Mouse (Mus musculus): ENCODE results near the gene Nr6a1. TPM values are rescaled to one million over a fixed set of nuclear protein-coding genes. Genes with fewer than 3 reads are reported as not detected.
A peak's percentile ranks its signal among the peaks of the same experiment; 100 is the strongest.

Gene Nr6a1
- total and polyA plus RNA-seq, 3 experiments, result 5.6 to 6.1 (median 5.8) TPM

DNA sequence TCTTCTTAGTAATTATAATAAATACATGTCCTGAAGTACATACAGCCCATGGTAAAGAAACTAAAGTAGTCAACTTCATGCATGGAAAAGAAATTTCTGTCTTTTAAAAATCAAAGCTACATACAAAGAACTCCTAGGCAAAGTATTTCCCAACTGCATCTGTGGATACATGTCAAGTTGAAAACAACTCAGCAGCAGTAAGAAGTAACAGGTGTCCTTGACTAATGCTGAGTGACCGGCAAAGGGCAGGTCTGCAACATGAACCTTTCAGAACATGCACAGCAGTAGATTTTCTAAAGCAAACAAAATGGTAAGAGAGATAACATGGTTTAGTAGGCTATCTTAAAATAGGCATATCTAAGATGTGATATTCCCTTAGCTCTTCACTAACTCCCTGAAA is 98.0 kb downstream of the Nr6a1 start:
- H3K36me3 ChIP-seq (replicated peaks in 1 of 2; ENCODE audit: control insufficient read depth in 1 of 2, insufficient read depth in 1 of 2, low read length in 1 of 2), result no peaks in the 10 kb centered on the region
- no peaks in the 10 kb centered on the region for H3K27me3 ChIP-seq (replicated peaks)
- no peak overlapping the region for H3K4me2 ChIP-seq (ENCODE audit: insufficient read depth, low read depth, poor library complexity, severe bottlenecking)
- no peak overlapping the region for H3K27ac ChIP-seq (ENCODE audit: insufficient read depth, low read depth)
- no peaks in the 10 kb centered on the region for H3K9me3 ChIP-seq (replicated peaks; ENCODE audit: low read length)
- no peak for DNase-seq (ENCODE audit: extremely low read depth)
- no peaks in the 10 kb centered on the region for H3K79me2 ChIP-seq (replicated peaks; ENCODE audit: control insufficient read depth, extremely low read depth, insufficient read depth, poor library complexity, severe bottlenecking)
- H3K4me1 ChIP-seq (ENCODE audit: control insufficient read depth in 1 of 2, insufficient read depth in 2 of 2), result peaks cover 0 to 7% of the 10 kb centered on the region in 2 experiments; a peak in 1 of 4 replicates
- in situ Hi-C loops (cut with MboI; ENCODE audit: low pct_ligation_motif_present, low pct_unique_long_range_greater_than_20kb, low sequenced_read_pairs) (no loop called here), dilution Hi-C loops (cut with MboI; ENCODE audit: extremely low pct_ligation_motif_present, extremely low pct_unique_long_range_greater_than_20kb, low sequenced_read_pairs) (no loop called here)
- no peak overlapping the region for H3K9ac ChIP-seq (ENCODE audit: insufficient read depth, low read depth)
- no peak overlapping the region for H3K4me3 ChIP-seq (replicated peaks in 1 of 3; ENCODE audit: low read depth in 2 of 3, low read length in 2 of 3, poor library complexity in 1 of 3)
- TF ChIP-seq ZNF384 (IDR thresholded peaks at IDR 0.05; ENCODE audit: low read depth, low read length) (no peak), USF2 (conservative IDR thresholded peaks at IDR 0.05; ENCODE audit: low read depth, low read length) (no peak), JUND (conservative IDR thresholded peaks at IDR 0.05; ENCODE audit: low read depth, low read length) (no peak), KAT2A (IDR thresholded peaks at IDR 0.05; ENCODE audit: insufficient replicate concordance, low read length) (no peak), CHD1 (IDR thresholded peaks at IDR 0.05; ENCODE audit: low read depth, low read length) (no peak), NRF1 (IDR thresholded peaks at IDR 0.05; ENCODE audit: low read depth, low read length) (no peak), CHD2 (IDR thresholded peaks at IDR 0.05; ENCODE audit: low read length) (no peak), SIN3A (IDR thresholded peaks at IDR 0.05; ENCODE audit: low read length) (no peak), MAZ (IDR thresholded peaks at IDR 0.05; ENCODE audit: low read depth, low read length) (no peak), ETS1 (conservative IDR thresholded peaks at IDR 0.05; ENCODE audit: low read depth, low read length) (no peak), MEF2A (IDR thresholded peaks at IDR 0.05; ENCODE audit: borderline replicate concordance, low read depth, low read length) (no peak), RCOR1 (conservative IDR thresholded peaks at IDR 0.05; ENCODE audit: low read depth, low read length) (no peak), NELFE (IDR thresholded peaks at IDR 0.05; ENCODE audit: low read depth, low read length) (no peak), UBTF (IDR thresholded peaks at IDR 0.05; ENCODE audit: low read depth, low read length) (no peak), JUN (IDR thresholded peaks at IDR 0.05; ENCODE audit: insufficient read depth, low read depth, low read length) (no peak), RAD21 (IDR thresholded peaks at IDR 0.05; ENCODE audit: low read depth, low read length) (no peak)

DNA sequence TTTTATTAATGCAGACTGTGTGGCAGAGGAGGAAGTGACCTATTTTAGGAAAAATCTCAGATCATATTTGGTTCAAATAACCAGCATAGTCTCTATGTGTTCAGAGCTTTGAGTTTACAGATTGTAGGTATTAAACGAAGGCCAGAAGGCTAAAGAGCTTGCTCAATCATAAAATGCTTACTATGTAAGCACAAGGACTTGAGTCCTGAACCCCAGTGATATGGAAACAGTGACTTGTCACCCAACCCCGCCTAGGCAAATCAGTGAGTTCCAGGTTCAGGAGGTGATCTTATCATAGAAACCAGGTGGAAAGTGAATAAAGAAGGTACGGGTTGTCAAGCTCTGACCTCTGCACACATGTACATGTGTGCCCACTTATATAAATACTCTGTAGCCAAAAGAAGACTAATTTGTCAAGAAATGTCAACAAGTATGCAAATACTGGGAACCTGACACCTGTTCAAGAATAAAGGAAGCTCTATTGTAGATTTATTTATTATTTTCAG is 99.6 kb downstream of the Nr6a1 start:
- Histone ChIP-seq H3K27ac (ENCODE audit: insufficient read depth, low read depth) (no peak overlapping the region), H3K4me1 (ENCODE audit: control insufficient read depth in 1 of 2, insufficient read depth in 2 of 2) (peaks cover 0 to 12% of the 10 kb centered on the region in 2 experiments; a peak in 1 of 4 replicates), H3K4me3 (replicated peaks in 1 of 3; ENCODE audit: low read depth in 2 of 3, low read length in 2 of 3, poor library complexity in 1 of 3) (no peak overlapping the region), H3K79me2 (replicated peaks; ENCODE audit: control insufficient read depth, extremely low read depth, insufficient read depth, poor library complexity, severe bottlenecking) (no peaks in the 10 kb centered on the region), H3K27me3 (replicated peaks) (no peaks in the 10 kb centered on the region), H3K9ac (ENCODE audit: insufficient read depth, low read depth) (no peak overlapping the region), H3K9me3 (replicated peaks; ENCODE audit: low read length) (no peaks in the 10 kb centered on the region), H3K36me3 (replicated peaks in 1 of 2; ENCODE audit: control insufficient read depth in 1 of 2, insufficient read depth in 1 of 2, low read length in 1 of 2) (no peaks in the 10 kb centered on the region), H3K4me2 (ENCODE audit: insufficient read depth, low read depth, poor library complexity, severe bottlenecking) (no peak overlapping the region)
- dilution Hi-C loops (cut with MboI; ENCODE audit: extremely low pct_ligation_motif_present, extremely low pct_unique_long_range_greater_than_20kb, low sequenced_read_pairs) (no loop called here), in situ Hi-C loops (cut with MboI; ENCODE audit: low pct_ligation_motif_present, low pct_unique_long_range_greater_than_20kb, low sequenced_read_pairs) (no loop called here)
- DNase-seq (ENCODE audit: extremely low read depth), result no peak
- TF ChIP-seq UBTF (IDR thresholded peaks at IDR 0.05; ENCODE audit: low read depth, low read length), result no peak
- peak; percentile 51 for TF ChIP-seq JUND (conservative IDR thresholded peaks at IDR 0.05; ENCODE audit: low read depth, low read length)
- TF ChIP-seq EP300 (IDR thresholded peaks at IDR 0.05; ENCODE audit: low read length), result 0 out of 2 replicates have a peak, but pooled peaks have one; percentile 18
